Mouse (Mus musculus) kidney, embryonic 16.5 days (tissue): ENCODE measurements around the gene March6. TPM values are rescaled to one million over a fixed set of nuclear protein-coding genes. Genes with fewer than 3 reads are reported as not detected.

Source experiments
- ATAC-seq: fragments of 200-750 bp; cut with Nextera tagmentation; 2 replicates; pipeline ENCODE4 v1.8.0; 2017; ENCODE audit warnings: moderate TSS enrichment; ENCODE audit not compliant: low FRiP score, low TSS enrichment
- H3K27ac ChIP-seq: fragments of 300-500 bp; sonication (generic); 2 replicates; pipeline ENCODE4 v1.5.1; 2014; ENCODE audit warnings: low read length
- H3K27me3 ChIP-seq: fragments of 300-500 bp; sonication (generic); 2 replicates; pipeline ENCODE4 v1.6.1; 2014; ENCODE audit warnings: low read length, control low read depth, mixed read lengths; ENCODE audit not compliant: insufficient read depth
- H3K36me3 ChIP-seq: fragments of 300-500 bp; sonication (generic); 2 replicates; pipeline ENCODE4 v1.6.1; 2014; ENCODE audit warnings: low read length, control low read depth, mixed read lengths; ENCODE audit not compliant: insufficient read depth
- H3K4me1 ChIP-seq: fragments of 300-500 bp; sonication (generic); 2 replicates; pipeline ENCODE4 v1.6.1; 2014; ENCODE audit warnings: low read length, control low read depth, mixed read lengths; ENCODE audit not compliant: insufficient read depth
- H3K4me2 ChIP-seq: fragments of 300-500 bp; sonication (generic); replicated peaks from 2 replicates; pipeline ENCODE4 v1.6.1; 2014; ENCODE audit warnings: low read depth, low read length
- H3K4me3 ChIP-seq: fragments of 300-500 bp; sonication (generic); 2 replicates; pipeline ENCODE4 v1.5.1; 2014; ENCODE audit warnings: mild to moderate bottlenecking, low read length
- H3K9ac ChIP-seq: fragments of 300-500 bp; sonication (generic); replicated peaks from 2 replicates; pipeline ENCODE4 v1.6.1; 2014; ENCODE audit warnings: low read length
- H3K9me3 ChIP-seq: fragments of 300-500 bp; sonication (generic); 2 replicates; pipeline ENCODE4 v1.6.1; 2016; ENCODE audit warnings: low read length, control low read depth
- WGBS: fragments of 180-500 bp; shearing (Covaris S2); extraction: QIAGEN DNeasy Blood & Tissue Kit; methylation state at CpG from one replicate; pipeline ENCODE4 v1.1.7; 2014; 5-methylcytosine and 5-hydroxymethylcytosine counted together
- polyA plus RNA-seq: library from polyadenylated mRNA; unstranded; fragments of >200 nt; fragmentation: Nextera tagmentation; extraction: Ambion mirVana; gene quantifications from 2 replicates; pipeline ENCODE4 v1.2.1, GENCODE M21; 2015

The March6 gene
- polyA plus RNA-seq, 1 experiment from 2014 or later, result 37.4 TPM

DNA sequence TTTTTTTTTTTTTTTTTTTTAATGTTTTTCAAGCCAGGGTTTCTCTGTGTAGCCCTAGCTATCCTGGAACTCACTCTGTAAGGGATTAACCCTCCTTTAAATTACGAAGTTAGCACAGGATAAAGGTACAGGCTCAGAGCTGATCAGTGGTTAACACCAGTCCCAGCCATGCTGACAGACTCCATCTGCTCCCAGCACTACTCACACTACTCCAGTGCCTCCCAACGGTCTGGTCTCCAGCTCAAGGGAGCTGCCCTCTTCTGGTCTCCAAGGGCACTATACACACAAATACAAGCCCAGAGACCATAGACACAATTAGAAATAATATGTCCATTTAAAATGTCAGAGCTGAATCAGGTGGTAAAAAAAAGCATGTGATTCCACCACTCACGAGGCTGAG, 36.5 kb downstream of the March6 start:
- WGBS, result 69% methylated on average over 3 of the region's 3 CpGs
- Histone ChIP-seq H3K27me3 (no peaks in the 10 kb centered on the region), H3K36me3 (peaks cover 58% of the 10 kb centered on the region)

GRCm38 (mm10) chr15:31487407-31487806, 43.4 kb downstream of the March6 start:
- H3K27ac ChIP-seq, result no peak overlapping the region
- H3K4me3 ChIP-seq, result no peak overlapping the region
- no peaks in the 10 kb centered on the region for H3K27me3 ChIP-seq
- H3K9ac ChIP-seq, result no peak overlapping the region
- no peaks in the 10 kb centered on the region for H3K9me3 ChIP-seq
- H3K36me3 ChIP-seq, result peaks cover 38% of the 10 kb centered on the region
- no peak overlapping the region for H3K4me2 ChIP-seq
- ATAC-seq, result no peak
- H3K4me1 ChIP-seq, result no peaks in the 10 kb centered on the region
- WGBS, result 86% methylated on average over 2 of the region's 2 CpGs

More for the DNA sequence above, 36.5 kb downstream of the March6 start:
- Histone ChIP-seq H3K9ac (no peak overlapping the region), H3K4me2 (no peak overlapping the region), H3K27ac (no peak overlapping the region), H3K4me1 (no peaks in the 10 kb centered on the region), H3K4me3 (no peak overlapping the region), H3K9me3 (no peaks in the 10 kb centered on the region)
- no peak for ATAC-seq

DNA sequence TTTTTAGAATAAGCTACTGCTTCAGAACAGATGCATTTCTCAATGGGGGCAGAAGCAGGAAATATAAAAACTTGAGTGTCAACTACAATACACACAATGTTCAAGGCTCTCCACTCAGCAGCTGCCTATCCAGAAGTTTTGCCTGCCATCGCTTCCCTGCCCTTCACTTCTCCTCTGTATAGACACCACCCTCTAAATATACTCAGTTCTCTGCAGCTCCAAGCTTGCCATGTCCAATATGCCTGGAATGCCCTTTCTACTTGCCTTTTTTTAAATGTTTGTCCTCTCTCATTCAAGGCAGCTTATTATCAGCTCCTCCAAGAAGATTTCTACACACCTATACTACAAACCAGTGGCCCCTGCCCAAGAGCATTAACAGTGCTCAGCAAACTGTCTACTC, 54.2 kb downstream of the March6 start:
- no peak overlapping the region for H3K4me3 ChIP-seq
- no peak overlapping the region for H3K27ac ChIP-seq
- 100% methylated on average over 1 of the region's 1 CpGs for WGBS
- no peak overlapping the region for H3K9ac ChIP-seq
- no peaks in the 10 kb centered on the region for H3K27me3 ChIP-seq
- no peaks in the 10 kb centered on the region for H3K4me1 ChIP-seq
- H3K36me3 ChIP-seq, result peaks cover 38% of the 10 kb centered on the region
- H3K4me2 ChIP-seq, result no peak overlapping the region
- no peak for ATAC-seq
- no peaks in the 10 kb centered on the region for H3K9me3 ChIP-seq

GRCm38 (mm10) chr15:31472645-31473574, 57.9 kb downstream of the March6 start:
- no peak overlapping the region for H3K4me3 ChIP-seq
- no peaks in the 10 kb centered on the region for H3K9me3 ChIP-seq
- WGBS, result 77% methylated on average over 4 of the region's 4 CpGs
- peaks cover 19% of the 10 kb centered on the region for H3K36me3 ChIP-seq
- H3K4me2 ChIP-seq, result no peak overlapping the region
- no peaks in the 10 kb centered on the region for H3K27me3 ChIP-seq
- no peak overlapping the region for H3K27ac ChIP-seq
- H3K9ac ChIP-seq, result no peak overlapping the region
- no peak for ATAC-seq
- 0 out of 2 replicates have a peak, but pooled peaks cover 3% of the 10 kb centered on the region for H3K4me1 ChIP-seq

DNA sequence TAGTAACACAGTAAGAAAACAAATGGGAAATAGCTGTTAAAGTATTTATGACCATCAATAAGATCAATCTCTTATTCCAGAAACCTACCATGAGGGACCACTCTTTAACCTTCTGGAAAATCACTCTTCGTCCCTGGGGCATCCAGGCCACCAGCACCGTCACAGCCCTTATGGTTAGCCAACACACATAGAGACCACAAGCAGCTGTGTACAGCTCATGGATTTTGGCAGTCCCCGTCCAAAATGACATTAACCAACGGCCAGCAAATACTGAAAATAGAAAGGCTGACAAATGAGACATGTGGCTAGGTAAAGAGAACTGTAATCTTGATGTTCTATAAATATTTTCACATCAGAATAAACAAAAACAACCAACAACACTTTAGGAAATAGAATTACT, 59.3 kb downstream of the March6 start:
- H3K9ac ChIP-seq, result no peak overlapping the region
- no peak for ATAC-seq
- no peak overlapping the region for H3K4me2 ChIP-seq
- H3K4me1 ChIP-seq, result 0 out of 2 replicates have a peak, but pooled peaks cover 3% of the 10 kb centered on the region
- peaks cover 20% of the 10 kb centered on the region for H3K36me3 ChIP-seq
- WGBS, result 83% methylated on average over 4 of the region's 4 CpGs
- H3K9me3 ChIP-seq, result no peaks in the 10 kb centered on the region
- no peaks in the 10 kb centered on the region for H3K27me3 ChIP-seq
- H3K4me3 ChIP-seq, result no peak overlapping the region
- no peak overlapping the region for H3K27ac ChIP-seq

- 0 out of 2 replicates have a peak, but pooled peaks cover 3% of the 10 kb centered on the region for H3K4me1 ChIP-seq
Observed at GRCm38 (mm10) chr15:31469497-31469896, 61.4 kb downstream of the March6 start.

GRCm38 (mm10) chr15:31468806-31469205, 62.0 kb downstream of the March6 start:
- H3K9me3 ChIP-seq, result no peaks in the 10 kb centered on the region
- WGBS, result 60% methylated on average over 5 of the region's 5 CpGs

More at GRCm38 (mm10) chr15:31469497-31469896, 61.4 kb downstream of the March6 start:
- no peak overlapping the region for H3K4me3 ChIP-seq
- H3K9me3 ChIP-seq, result no peaks in the 10 kb centered on the region
- H3K9ac ChIP-seq, result no peak overlapping the region
- peaks cover 31% of the 10 kb centered on the region for H3K36me3 ChIP-seq
- H3K4me2 ChIP-seq, result no peak overlapping the region
- ATAC-seq, result no peak
- H3K27me3 ChIP-seq, result no peaks in the 10 kb centered on the region
- H3K27ac ChIP-seq, result no peak overlapping the region
- 68% methylated on average over 4 of the region's 4 CpGs for WGBS

DNA sequence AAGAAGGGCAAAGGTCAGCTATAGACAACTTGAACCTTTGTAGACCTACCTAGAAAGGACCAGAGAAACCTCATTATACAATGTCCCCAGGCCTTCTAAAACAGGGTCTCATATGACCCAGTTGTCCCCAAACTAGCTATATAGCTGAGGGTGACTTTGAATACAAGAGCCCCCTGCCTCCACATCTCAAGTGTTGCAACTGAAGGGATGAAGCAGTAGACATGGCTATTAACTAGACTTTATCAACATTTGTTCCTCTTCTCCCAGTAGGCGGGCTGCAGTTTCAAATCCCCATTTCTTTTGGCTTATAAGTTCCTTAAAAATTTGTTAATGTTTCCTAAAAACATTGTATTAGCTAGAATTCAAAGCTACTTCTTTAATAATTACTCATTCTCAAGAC, 64.1 kb downstream of the March6 start:
- H3K4me1 ChIP-seq, result 0 out of 2 replicates have a peak, but pooled peaks cover 3% of the 10 kb centered on the region
- no peak overlapping the region for H3K27ac ChIP-seq
- H3K27me3 ChIP-seq, result no peaks in the 10 kb centered on the region
- no peak for ATAC-seq
- WGBS, result 94% methylated on average over 1 of the region's 1 CpGs
- H3K36me3 ChIP-seq, result peaks cover 54% of the 10 kb centered on the region
- H3K4me3 ChIP-seq, result no peak overlapping the region
- H3K9me3 ChIP-seq, result no peaks in the 10 kb centered on the region
- H3K4me2 ChIP-seq, result no peak overlapping the region
- no peak overlapping the region for H3K9ac ChIP-seq

More at GRCm38 (mm10) chr15:31468806-31469205, 62.0 kb downstream of the March6 start:
- peaks cover 38% of the 10 kb centered on the region for H3K36me3 ChIP-seq
- H3K9ac ChIP-seq, result no peak overlapping the region
- H3K4me2 ChIP-seq, result no peak overlapping the region
- H3K27ac ChIP-seq, result no peak overlapping the region
- peak; percentile 42; the same call in 1 of the 2 replicates for ATAC-seq
- H3K4me1 ChIP-seq, result 0 out of 2 replicates have a peak, but pooled peaks cover 3% of the 10 kb centered on the region
- no peaks in the 10 kb centered on the region for H3K27me3 ChIP-seq
- H3K4me3 ChIP-seq, result no peak overlapping the region

DNA sequence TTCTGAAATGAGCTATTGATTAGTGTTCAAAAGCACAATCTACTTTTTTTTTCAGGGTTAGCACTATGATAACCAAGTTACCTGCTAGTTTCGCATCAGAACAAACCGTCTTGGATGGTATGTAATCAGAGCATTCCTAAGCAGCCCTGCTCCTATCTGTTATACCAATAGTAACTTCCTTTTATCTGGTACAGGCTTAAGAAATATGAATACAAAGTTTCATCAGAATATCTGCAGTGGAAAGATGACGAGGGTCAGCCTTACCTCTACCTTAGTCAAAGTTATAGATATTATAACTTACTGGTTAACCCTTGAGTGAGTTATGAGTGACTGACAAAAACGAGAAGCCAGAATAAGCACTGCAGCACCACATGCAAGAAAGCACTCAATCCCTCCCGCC, 64.6 kb downstream of the March6 start:
- H3K27me3 ChIP-seq, result no peaks in the 10 kb centered on the region
- 94% methylated on average over 5 of the region's 5 CpGs for WGBS
- 0 out of 2 replicates have a peak, but pooled peaks cover 3% of the 10 kb centered on the region for H3K4me1 ChIP-seq
- peaks cover 59% of the 10 kb centered on the region for H3K36me3 ChIP-seq
- H3K4me3 ChIP-seq, result no peak overlapping the region
- H3K27ac ChIP-seq, result no peak overlapping the region
- ATAC-seq, result no peak
- no peak overlapping the region for H3K4me2 ChIP-seq
- no peaks in the 10 kb centered on the region for H3K9me3 ChIP-seq
- H3K9ac ChIP-seq, result no peak overlapping the region

- Histone ChIP-seq H3K9ac (no peak overlapping the region), H3K4me2 (no peak overlapping the region), H3K36me3 (peaks cover 63% of the 10 kb centered on the region), H3K4me1 (0 out of 2 replicates have a peak, but pooled peaks cover 3% of the 10 kb centered on the region), H3K9me3 (no peaks in the 10 kb centered on the region), H3K27ac (no peak overlapping the region), H3K27me3 (no peaks in the 10 kb centered on the region), H3K4me3 (no peak overlapping the region)
- WGBS, result 94% methylated on average over 2 of the region's 2 CpGs
- no peak for ATAC-seq
Observed at GRCm38 (mm10) chr15:31465806-31466205, 65.0 kb downstream of the March6 start.
